Mouse (Mus musculus): ENCODE data around the gene Ralgapb. TPM values are rescaled to one million over a fixed set of nuclear protein-coding genes. Genes with fewer than 3 reads are reported as not detected.
A peak's percentile ranks its signal among the peaks of the same experiment; 100 is the strongest.

Gene Ralgapb
- total RNA-seq, 2 experiments from 2014 or later, result 33.7 to 33.9 TPM

DNA sequence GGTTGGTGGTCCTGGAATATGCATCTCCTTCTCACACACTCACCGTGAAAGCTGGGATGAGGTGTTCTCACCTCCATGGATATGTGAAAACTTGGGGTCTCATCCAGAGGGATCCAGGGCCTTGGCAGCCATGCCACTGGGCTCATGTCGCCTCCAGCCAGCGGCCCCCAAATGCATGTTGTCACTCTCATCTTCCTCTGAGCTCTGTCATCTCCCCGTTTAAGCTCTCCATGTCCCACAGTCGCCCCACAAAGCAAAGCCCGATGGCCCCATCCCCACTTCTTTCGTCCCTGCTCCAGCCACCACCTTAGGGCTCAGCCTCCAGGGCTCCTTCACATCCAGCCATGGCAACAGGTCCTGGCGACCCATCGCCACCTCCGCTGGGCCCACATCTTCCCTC, 97.4 kb downstream of the Ralgapb start:
- intact Hi-C loops (cut with DNase I), result no loop called here
- no peak for DNase-seq (ENCODE audit: low spot score)

GRCm38 (mm10) chr2:158510665-158511064, 101.0 kb downstream of the Ralgapb start:
- intact Hi-C loops (cut with DNase I), result no loop called here
- no peak for DNase-seq (ENCODE audit: low spot score)

- intact Hi-C loops (cut with DNase I), result no loop called here
- no peak for DNase-seq (ENCODE audit: low spot score)
Measured at GRCm38 (mm10) chr2:158512528-158512927, 102.9 kb downstream of the Ralgapb start, which contains the start of gene Arhgap40. Gene Arhgap40, plus strand, starts transcription at chr2:158512796.

DNA sequence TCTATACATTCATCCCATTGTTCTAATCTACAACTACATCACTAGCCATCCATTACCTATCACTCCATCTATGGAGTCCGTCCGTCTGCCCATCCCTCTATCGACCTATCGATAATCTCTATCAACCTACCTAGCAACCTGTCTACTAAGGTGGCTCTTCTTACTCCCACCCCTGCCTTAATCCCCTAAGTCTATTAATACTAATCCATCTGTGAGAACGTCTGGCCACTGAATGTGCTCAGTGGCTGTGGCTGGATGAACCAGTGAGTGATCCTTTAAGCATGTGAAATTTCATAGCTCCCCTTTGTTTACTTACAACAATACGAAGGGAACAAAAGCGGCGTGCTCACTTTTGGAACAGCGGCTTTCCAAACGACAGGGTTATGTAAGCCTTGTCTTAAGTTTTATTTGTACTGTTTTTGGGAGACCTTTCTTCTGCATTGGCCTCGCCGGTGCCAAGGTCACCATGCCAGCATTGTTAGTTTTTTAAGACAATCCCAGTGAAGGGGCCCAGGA, 104.2 kb downstream of the Ralgapb start:
- DNase-seq (ENCODE audit: low spot score), result no peak
- intact Hi-C loops (cut with DNase I), result no loop called here

- no peak for DNase-seq (ENCODE audit: low spot score)
- intact Hi-C loops (cut with DNase I), result no loop called here
Measured at GRCm38 (mm10) chr2:158518583-158518982, 108.9 kb downstream of the Ralgapb start.

- intact Hi-C loops (cut with DNase I), result no loop called here
- no peak for DNase-seq (ENCODE audit: low spot score)
Measured at GRCm38 (mm10) chr2:158519071-158519470, 109.4 kb downstream of the Ralgapb start.

- intact Hi-C loops (cut with DNase I), result no loop called here
- no peak for DNase-seq (ENCODE audit: low spot score)
Measured at GRCm38 (mm10) chr2:158519800-158520199, 110.2 kb downstream of the Ralgapb start.

DNA sequence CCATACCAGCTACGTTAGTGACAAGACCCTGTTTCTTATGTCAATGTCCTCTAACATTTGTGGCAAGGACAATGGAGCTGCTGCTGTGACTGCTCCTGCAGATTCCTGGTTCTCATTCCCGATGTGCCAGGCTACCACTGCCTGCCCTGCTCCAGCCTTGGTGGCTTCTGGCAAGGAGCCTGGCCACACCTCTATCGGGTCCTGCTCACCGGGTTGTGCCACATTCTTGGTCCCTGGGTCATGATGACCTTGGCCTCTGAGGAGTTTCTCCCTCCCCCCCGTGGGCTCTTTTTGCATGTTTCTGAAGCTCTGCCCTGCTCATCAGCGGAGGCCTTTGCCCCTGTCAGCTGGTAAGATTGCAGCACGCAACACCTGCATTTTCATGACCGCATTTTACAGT, 113.4 kb downstream of the Ralgapb start:
- intact Hi-C loops (cut with DNase I), result no loop called here
- DNase-seq (ENCODE audit: low spot score), result no peak

DNA sequence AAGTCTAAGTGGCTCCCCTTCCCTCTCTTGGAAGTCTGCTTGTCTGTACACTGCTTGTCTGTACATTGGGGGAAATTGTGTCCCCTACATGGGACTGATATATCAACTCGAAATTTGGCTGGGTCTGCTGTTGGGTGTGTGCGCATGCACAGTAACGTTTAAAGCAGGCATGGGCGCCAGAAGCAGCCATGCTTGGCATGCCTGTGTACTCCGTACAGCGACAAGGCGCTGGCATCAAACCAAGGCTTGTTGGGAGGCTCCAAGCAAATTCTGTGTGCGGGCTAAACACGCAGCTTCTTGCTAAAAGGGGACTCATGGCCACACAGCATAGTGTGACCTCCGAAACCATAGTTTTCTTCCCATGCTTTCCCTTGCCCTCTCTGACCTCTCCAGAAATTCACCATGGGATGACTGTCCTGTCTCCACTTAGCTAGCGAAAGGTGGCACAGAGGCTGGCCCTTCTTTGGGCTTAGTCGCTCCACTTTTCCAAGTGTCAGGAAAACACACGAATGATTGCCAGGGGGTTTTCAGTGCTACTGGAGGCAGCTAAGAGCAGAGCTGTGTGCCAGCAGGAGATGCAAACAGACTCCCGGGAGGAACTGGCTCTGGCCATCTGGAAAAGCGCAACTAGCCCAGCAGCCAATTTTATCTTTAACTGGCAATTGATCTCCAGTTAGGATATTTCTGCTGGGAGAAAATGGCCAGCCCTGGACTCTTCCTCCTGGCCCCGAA, 114.6 kb downstream of the Ralgapb start:
- DNase-seq (ENCODE audit: low spot score), result no peak
- intact Hi-C loops (cut with DNase I), result no loop called here

DNA sequence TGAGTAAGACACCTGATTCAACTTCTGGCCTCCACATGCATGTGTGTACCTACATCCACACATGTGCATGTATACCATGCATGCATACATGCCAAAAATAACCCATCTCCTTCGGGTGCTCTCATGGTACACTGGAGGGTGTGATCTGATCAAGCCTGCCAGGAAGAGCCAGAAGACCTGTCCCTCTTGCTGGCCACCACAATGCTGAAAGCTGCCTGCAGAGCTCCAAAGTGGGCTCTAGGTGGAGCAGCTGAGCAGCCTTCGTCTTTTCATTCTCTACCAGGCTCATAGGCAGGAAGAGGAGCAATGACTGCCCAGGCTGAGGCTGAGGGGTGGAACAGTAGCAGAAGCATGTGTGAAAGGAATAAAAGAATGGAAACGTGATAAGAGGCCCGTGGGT, 124.4 kb downstream of the Ralgapb start:
- no peak for DNase-seq (ENCODE audit: low spot score)
- intact Hi-C loops (cut with DNase I), result no loop called here

DNA sequence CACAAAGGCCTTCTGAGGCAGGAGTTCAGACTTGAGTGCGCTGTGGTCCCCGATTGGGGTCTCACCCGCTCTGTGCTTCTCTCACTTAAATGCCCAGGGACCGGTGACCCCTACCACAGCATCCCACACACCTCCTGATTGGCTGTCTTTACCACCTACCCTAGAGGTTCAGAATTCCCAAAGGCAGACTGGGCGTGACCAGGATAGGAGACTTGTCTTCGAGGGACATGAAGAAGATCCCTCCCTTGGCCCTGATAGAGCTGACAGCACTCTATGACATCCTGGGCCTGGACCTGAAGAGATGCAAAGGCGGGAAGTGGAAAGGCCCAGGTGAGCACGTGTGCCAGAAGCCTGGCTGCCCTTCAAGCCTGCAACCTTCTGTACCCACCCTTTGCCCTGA, 124.9 kb downstream of the Ralgapb start:
- intact Hi-C loops (cut with DNase I), result no loop called here
- DNase-seq (ENCODE audit: low spot score), result no peak

DNA sequence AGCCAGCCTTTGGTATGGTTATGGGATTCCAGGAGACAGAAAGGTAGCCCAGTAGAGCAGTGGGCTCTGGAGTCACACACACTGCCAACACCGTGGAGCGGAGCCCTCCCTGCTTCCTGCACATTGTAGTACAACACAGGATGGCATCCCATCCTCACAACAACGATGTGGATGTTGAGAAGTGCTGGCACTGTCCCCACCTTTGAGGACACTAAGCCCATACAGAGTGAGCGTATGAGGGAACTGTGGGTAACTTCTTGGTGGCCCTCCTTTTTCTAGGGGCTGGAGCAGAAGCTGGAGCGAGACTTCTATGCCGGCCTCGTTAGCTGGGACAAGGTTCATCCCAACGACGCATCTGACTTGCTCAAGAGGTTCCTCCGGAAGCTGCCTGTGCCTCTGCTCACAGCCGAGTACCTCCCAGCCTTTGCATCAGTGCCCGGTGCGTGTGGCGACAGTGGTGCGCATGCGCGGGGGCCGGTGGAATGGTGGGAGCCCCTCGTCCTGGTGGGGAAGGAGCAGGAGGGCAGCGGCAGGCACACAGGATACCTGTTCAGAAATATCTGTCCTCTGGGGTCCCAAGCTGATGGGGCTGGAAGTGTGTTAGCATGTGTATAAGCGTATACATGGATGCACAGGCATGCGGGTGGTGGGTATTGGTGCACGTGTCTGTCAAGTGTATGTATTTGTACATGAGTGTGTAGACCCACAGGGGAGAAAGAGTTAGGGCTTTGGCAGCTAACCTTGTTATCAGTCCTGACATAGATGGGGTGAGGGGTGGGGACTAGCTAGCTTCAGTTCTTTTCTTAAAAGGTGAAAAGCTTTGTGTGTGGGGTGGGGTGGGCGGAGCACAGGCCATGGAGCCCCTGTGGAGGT, 130.0 kb downstream of the Ralgapb start:
- intact Hi-C loops (cut with DNase I), result no loop called here
- no peak for DNase-seq (ENCODE audit: low spot score)

GRCm38 (mm10) chr2:158541286-158541685, 131.6 kb downstream of the Ralgapb start:
- intact Hi-C loops (cut with DNase I), result no loop called here
- DNase-seq (ENCODE audit: low spot score), result no peak

DNA sequence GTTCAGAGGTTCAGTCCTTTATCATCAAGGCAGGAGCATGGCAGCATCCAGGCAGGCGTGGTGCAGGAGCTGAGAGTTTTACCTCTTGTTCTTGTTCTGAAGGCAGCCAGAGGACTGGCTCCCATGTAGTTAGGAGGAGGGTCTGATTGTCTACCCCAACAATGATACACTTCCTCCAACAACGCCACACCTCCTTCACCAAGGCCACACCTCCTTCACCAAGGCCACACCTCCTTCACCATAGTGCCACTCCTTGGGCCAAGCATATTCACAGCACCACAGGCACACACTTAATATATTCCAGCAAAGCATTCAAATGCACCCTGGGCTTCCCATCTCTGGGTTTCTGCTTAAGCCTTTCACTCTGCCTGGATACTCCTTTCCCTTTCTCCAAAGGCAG, 135.6 kb downstream of the Ralgapb start:
- intact Hi-C loops (cut with DNase I), result loop anchor here (5.0 kb wide), 1 partner anchor 82 kb away; no protein-coding TSS in a partner anchor
- DNase-seq (ENCODE audit: low spot score), result no peak

GRCm38 (mm10) chr2:158546751-158547150, 137.1 kb downstream of the Ralgapb start:
- peak; percentile 17 for DNase-seq (ENCODE audit: low spot score)
- intact Hi-C loops (cut with DNase I), result loop anchor here (5.0 kb wide), 1 partner anchor 81 kb away; no protein-coding TSS in a partner anchor

Other genes starting within 250 kb of the Ralgapb start
- 1 to 10 TPM; 6.3 to 8.0 TPM for gene D630003M21Rik, start 180.6 kb upstream of the Ralgapb start, total RNA-seq (2021)
- not detected for gene Bpi, start 151.8 kb upstream of the Ralgapb start, total RNA-seq (2021)
- 1 to 10 TPM; 5.4 to 6.4 TPM for gene Lbp, start 103.4 kb upstream of the Ralgapb start, total RNA-seq (2021)
- under 1 TPM in 1 of 2 experiments, not detected in 1; 0.31 TPM for gene Snhg11, start 34.2 kb upstream of the Ralgapb start, total RNA-seq (2021)
- 1 to 10 TPM in 1 of 2 experiments, under 1 TPM in 1; 0.75 to 3.3 TPM for gene Adig, start 92.8 kb downstream of the Ralgapb start, total RNA-seq (2021)
- gene Arhgap40, start 102.9 kb downstream of the Ralgapb start, total RNA-seq (2021), result not detected
- not detected for gene Slc32a1, start 200.9 kb downstream of the Ralgapb start, total RNA-seq (2021)
- gene Actr5, start 215.0 kb downstream of the Ralgapb start, total RNA-seq (2021), result 1 to 10 TPM; 5.3 to 5.5 TPM

Data from heart, postnatal 25 days (tissue).